Mouse (Mus musculus) bone marrow macrophage, adult 2 months (primary cell): ENCODE measurements around the gene Camk2b.

ENCODE experiments used
- CTCF ChIP-seq: IDR thresholded peaks from 2 replicates; pipeline ENCODE4 v1.5.1; 2012; ENCODE audit warnings: low read depth, mild to moderate bottlenecking, low read length, moderate library complexity
- POLR2A ChIP-seq: IDR thresholded peaks from 2 replicates; pipeline ENCODE4 v1.6.1; 2012; ENCODE audit warnings: mild to moderate bottlenecking, low read depth, low read length, borderline replicate concordance

DNA sequence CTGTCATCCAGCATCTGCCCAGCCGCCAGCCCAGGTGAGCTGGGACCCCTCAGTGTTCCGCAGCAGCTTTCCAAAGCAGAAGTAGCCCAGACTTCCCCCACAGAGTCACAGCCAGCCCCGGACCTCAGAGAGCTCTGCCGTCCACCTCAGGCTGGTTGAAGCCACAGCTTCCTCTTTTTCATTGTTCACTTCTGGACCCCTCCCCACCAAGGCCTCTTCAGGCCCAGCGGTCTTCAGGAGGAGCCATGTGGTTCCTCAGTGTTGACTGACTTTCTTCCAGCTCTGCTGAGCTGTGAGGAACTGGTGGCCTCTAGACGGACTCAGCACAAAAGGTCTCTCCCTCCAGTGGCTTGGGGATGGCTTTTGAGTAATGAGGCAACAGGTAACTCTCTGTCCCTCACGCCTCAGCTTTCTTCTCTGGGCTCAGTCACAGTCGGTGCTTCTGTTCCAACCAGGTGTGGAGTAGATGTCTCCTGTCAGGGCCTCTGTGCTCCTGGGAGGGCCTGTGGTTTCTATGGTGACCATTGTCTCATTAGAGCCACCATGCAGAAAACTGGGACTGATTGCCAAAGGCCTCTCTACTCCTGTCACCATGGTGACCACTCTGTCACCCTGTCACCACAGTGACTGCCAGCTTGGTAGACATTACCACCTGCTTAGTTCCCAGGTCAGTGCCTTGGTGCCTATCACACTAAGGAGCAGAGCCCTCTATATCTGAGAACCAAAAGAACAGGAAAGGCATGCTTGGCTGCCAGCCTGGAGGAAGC, 116.4 kb downstream of the Camk2b start, which contains the start of gene Gck:
- TF ChIP-seq POLR2A = no peak
- TF ChIP-seq CTCF = no peak
